Mouse (Mus musculus) erythroblast, embryonic 14.5 days (primary cell): ENCODE results near the gene 4931428F04Rik.

Source experiments
- GATA1 ChIP-seq: IDR thresholded peaks from 2 replicates; pipeline ENCODE4 v1.6.1; 2012; ENCODE audit warnings: low read length, inconsistent platforms, mixed read lengths
- TAL1 ChIP-seq: IDR thresholded peaks from 3 replicates; pipeline ENCODE4 v1.6.1; 2012; ENCODE audit warnings: low read length, inconsistent platforms, mixed read lengths

- TF ChIP-seq GATA1 (no peak), TAL1 (no peak)
Measured at GRCm38 (mm10) chr8:105317941-105318340, 28.3 kb upstream of the 4931428F04Rik start.
